Mouse (Mus musculus) kidney, embryonic 15.5 days (tissue): ENCODE data around the gene Hist1h3b. TPM values are rescaled to one million over a fixed set of nuclear protein-coding genes. Genes with fewer than 3 reads are reported as not detected.

Experiments
- ATAC-seq: fragments of 200-750 bp; cut with Nextera tagmentation; replicated peaks from 2 replicates; pipeline ENCODE4 v1.8.0; 2017; ENCODE audit warnings: moderate TSS enrichment; ENCODE audit not compliant: low FRiP score
- H3K27ac ChIP-seq: fragments of 300-500 bp; sonication (generic); 2 replicates; pipeline ENCODE4 v1.5.1; 2015; ENCODE audit warnings: mild to moderate bottlenecking, inconsistent platforms
- H3K27me3 ChIP-seq: fragments of 300-500 bp; sonication (generic); 2 replicates; pipeline ENCODE4 v1.6.1; 2015; ENCODE audit warnings: inconsistent platforms
- H3K36me3 ChIP-seq: fragments of 300-500 bp; sonication (generic); 2 replicates; pipeline ENCODE4 v1.6.1; 2015; ENCODE audit warnings: inconsistent platforms
- H3K4me1 ChIP-seq: fragments of 300-500 bp; sonication (generic); 2 replicates; pipeline ENCODE4 v1.6.1; 2015; ENCODE audit warnings: inconsistent platforms
- H3K4me2 ChIP-seq: fragments of 300-500 bp; sonication (generic); 2 replicates; pipeline ENCODE4 v1.6.1; 2015; ENCODE audit warnings: moderate library complexity, mild to moderate bottlenecking, inconsistent platforms
- H3K4me3 ChIP-seq: fragments of 300-500 bp; sonication (generic); replicated peaks from 2 replicates; pipeline ENCODE4 v1.5.1; 2015; ENCODE audit warnings: mild to moderate bottlenecking, inconsistent platforms
- H3K9ac ChIP-seq: fragments of 300-500 bp; sonication (generic); 2 replicates; pipeline ENCODE4 v1.6.1; 2015; ENCODE audit warnings: mild to moderate bottlenecking, inconsistent platforms
- H3K9me3 ChIP-seq: fragments of 300-500 bp; sonication (generic); replicated peaks from 2 replicates; pipeline ENCODE4 v1.6.1; 2016; ENCODE audit warnings: inconsistent platforms
- WGBS: fragments of 180-500 bp; shearing (Covaris S2); methylation state at CpG from one replicate; pipeline ENCODE4 v1.1.7; 2015; ENCODE audit warnings: mixed read lengths; 5-methylcytosine and 5-hydroxymethylcytosine counted together
- polyA plus RNA-seq: library from polyadenylated mRNA; unstranded; fragments of >200 nt; fragmentation: Nextera tagmentation; extraction: Ambion mirVana; gene quantifications from 2 replicates; pipeline ENCODE4 v1.2.1, GENCODE M21; 2015

Gene Hist1h3b
- polyA plus RNA-seq, 1 experiment from 2014 or later: 11.3 TPM

DNA sequence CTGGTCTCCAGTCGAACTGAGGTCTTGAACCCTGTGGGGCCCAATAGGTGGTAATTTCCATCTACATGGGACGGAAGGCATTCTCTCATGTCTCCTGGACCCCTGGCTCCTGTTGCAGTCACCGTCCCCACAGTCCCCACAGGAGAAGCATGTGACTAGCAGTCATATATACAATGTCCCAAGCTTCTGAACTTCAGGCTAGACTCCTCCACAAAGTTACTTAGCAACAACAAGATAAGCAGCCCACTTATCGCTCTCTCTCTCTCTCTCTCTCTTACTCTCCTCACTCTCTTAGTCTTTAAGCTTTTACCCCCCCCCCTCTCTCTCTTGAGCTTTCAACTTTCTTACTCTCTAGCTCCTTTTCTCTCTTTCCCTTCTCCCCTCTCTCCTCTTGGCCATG is 27.8 kb upstream of the Hist1h3b start:
- Histone ChIP-seq H3K27me3 (no peaks in the 10 kb centered on the region), H3K36me3 (no peaks in the 10 kb centered on the region), H3K4me3 (no peak overlapping the region), H3K9ac (no peak overlapping the region), H3K9me3 (no peaks in the 10 kb centered on the region), H3K4me2 (no peak overlapping the region), H3K27ac (no peak overlapping the region), H3K4me1 (no peaks in the 10 kb centered on the region)
- ATAC-seq: no peak
- WGBS: 71% methylated on average over 4 of the region's 4 CpGs

DNA sequence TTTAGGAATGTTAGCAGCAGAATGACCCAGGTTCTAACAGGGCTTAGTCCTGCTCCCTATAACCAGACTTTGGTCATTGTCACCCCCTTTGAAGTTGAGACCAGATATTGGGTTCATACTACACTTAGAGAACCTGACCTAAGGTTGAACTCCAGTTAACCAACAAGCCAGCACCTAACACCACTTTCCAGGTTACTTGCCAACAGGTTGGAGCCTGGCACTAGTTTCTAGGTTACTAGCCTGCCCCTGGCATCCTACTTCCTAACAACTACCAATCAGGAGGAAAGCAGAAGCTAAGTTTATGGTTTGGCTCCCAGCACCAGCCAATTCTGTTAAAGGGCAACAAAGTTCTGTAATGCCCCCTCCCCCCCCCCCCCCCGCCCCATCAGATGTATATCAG is 26.9 kb upstream of the Hist1h3b start:
- Histone ChIP-seq H3K9me3 (no peaks in the 10 kb centered on the region), H3K9ac (no peak overlapping the region), H3K4me2 (no peak overlapping the region), H3K4me3 (no peak overlapping the region), H3K36me3 (no peaks in the 10 kb centered on the region), H3K27me3 (no peaks in the 10 kb centered on the region), H3K4me1 (no peaks in the 10 kb centered on the region), H3K27ac (no peak overlapping the region)
- no peak for ATAC-seq
- no CpG with 5 or more reads among the region's 1 CpGs for WGBS

- no peak for ATAC-seq
- no peaks in the 10 kb centered on the region for H3K9me3 ChIP-seq
- no peak overlapping the region for H3K27ac ChIP-seq
- H3K36me3 ChIP-seq: no peaks in the 10 kb centered on the region
- H3K4me3 ChIP-seq: no peak overlapping the region
- H3K27me3 ChIP-seq: no peaks in the 10 kb centered on the region
- H3K9ac ChIP-seq: no peak overlapping the region
- H3K4me1 ChIP-seq: peaks cover 4% of the 10 kb centered on the region; the same call in 1 of the 2 replicates
- H3K4me2 ChIP-seq: no peak overlapping the region
- WGBS: 91% methylated on average over 18 of the region's 18 CpGs
Measured at GRCm38 (mm10) chr13:23728472-23729191, 23.4 kb upstream of the Hist1h3b start.

DNA sequence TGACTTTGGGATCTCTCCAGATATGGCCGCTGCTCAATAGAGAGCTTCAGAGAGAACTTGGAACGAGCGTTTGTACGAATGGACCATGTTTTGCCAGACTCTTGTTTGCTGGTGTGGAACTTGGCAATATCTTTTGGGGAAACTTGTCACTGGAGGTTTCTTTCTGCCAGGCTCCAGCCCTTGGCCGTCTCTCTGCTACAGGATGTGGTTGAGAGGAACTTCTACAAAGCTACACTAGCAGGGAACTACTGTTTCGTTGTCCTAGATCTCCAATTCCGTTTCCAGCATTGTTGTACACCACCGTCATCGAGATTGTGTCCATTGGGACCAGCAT is 22.9 kb upstream of the Hist1h3b start:
- Histone ChIP-seq H3K9me3 (no peaks in the 10 kb centered on the region), H3K36me3 (no peaks in the 10 kb centered on the region), H3K9ac (no peak overlapping the region), H3K4me1 (peaks cover 4% of the 10 kb centered on the region; the same call in 1 of the 2 replicates), H3K4me2 (no peak overlapping the region), H3K4me3 (no peak overlapping the region), H3K27me3 (no peaks in the 10 kb centered on the region), H3K27ac (no peak overlapping the region)
- WGBS: 91% methylated on average over 9 of the region's 9 CpGs
- no peak for ATAC-seq

DNA sequence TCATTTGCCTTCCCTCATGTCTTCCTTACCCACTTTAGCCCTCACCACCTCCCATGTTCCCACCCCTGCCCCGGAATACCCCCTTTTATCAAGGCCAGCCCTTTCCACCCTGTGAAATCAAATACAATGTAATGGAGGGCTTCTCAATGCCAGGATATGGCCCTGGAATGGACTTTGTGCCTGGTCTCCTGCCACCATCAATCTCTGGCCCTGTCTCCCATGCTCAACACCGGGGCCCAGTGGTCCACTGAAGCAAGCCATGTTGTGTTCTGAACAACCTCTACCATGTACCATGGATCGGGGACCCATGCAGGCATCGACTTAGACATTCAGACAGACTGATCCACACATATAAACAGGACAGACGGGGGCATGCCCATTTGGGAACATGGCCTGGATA is 22.4 kb upstream of the Hist1h3b start:
- WGBS: 97% methylated on average over 5 of the region's 5 CpGs
- Histone ChIP-seq H3K9me3 (no peaks in the 10 kb centered on the region), H3K9ac (no peak overlapping the region), H3K27ac (no peak overlapping the region), H3K27me3 (no peaks in the 10 kb centered on the region), H3K36me3 (no peaks in the 10 kb centered on the region), H3K4me2 (no peak overlapping the region), H3K4me1 (peaks cover 4% of the 10 kb centered on the region; the same call in 1 of the 2 replicates), H3K4me3 (no peak overlapping the region)
- no peak for ATAC-seq

DNA sequence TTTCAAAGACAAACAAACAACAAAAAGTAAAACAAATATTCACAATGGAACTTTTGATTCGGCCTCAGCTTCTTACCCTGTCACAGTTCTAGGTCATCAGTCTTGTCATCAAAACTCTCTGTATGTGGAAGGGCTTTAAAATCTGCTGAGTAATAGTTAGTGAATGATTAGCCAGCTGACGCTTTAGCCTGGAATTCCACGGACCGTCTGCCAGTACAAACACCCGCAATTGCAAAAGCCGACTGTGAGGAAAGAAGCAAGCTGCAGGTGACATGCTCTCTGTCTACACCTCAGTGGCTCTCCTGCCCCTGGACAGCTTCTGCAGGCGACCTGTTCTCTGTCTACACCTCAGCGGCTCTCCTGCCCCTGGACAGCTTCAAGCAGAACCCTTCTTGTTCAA is 21.6 kb upstream of the Hist1h3b start:
- Histone ChIP-seq H3K4me3 (no peak overlapping the region), H3K27ac (no peak overlapping the region), H3K36me3 (no peaks in the 10 kb centered on the region), H3K9me3 (no peaks in the 10 kb centered on the region), H3K4me1 (peaks cover 4% of the 10 kb centered on the region; the same call in 1 of the 2 replicates), H3K27me3 (no peaks in the 10 kb centered on the region), H3K9ac (no peak overlapping the region), H3K4me2 (no peak overlapping the region)
- 24% methylated on average over 8 of the region's 8 CpGs for WGBS
- 0 out of 2 replicates have a peak, but pooled peaks have one; percentile 56 for ATAC-seq

DNA sequence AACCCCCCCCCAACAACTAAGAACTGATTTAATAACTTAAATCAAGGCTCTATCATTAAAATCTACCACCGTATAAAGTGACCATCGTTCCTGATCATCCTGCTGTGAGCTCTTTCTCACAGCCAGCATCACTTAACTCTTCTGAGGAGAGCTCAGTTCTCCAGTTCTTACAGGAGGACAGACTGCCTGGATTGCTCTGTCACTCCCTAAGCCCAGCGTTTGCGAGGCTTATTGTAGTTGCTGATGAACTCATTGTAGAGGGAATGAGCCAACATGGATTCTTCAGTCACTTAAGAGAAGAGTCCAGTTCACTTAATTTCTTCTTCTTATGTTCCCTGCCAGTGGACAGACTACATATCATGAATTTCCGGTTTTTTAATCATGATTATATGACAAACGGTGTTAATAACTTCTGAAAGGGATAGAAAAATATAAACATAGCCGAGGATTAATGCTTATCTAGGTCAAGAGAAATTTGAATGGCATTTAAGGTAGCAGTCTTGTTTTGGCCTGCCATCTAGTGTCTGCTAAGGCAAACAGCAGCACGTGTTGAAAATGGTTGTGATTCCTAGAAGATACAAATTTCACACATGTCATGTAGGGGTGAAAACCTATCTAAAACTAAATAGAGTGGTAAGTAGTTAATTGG is 19.8 kb upstream of the Hist1h3b start:
- Histone ChIP-seq H3K4me1 (peaks cover 4% of the 10 kb centered on the region; the same call in 1 of the 2 replicates), H3K27me3 (no peaks in the 10 kb centered on the region), H3K4me3 (no peak overlapping the region), H3K27ac (no peak overlapping the region), H3K4me2 (no peak overlapping the region), H3K36me3 (no peaks in the 10 kb centered on the region), H3K9ac (no peak overlapping the region), H3K9me3 (no peaks in the 10 kb centered on the region)
- WGBS: 25% methylated on average over 8 of the region's 8 CpGs
- ATAC-seq: no peak

DNA sequence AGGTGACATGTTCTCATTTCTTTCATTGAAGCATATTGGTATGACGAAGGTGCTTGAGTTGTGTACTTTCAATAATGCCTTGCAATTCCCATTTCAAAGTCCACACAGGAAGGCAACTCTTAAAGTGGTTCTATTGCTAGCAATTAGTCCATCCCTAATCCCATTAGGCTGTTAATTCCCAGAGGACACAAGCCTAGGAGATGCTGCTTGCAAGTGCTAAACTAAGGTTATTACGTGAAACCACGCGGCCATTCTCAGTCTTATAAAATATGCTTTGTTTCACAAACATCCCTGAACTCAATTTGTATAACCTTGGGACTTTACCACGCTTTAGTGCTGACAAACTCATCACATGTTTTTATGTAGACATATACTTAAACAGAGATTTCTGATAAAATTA is 15.0 kb upstream of the Hist1h3b start:
- H3K4me1 ChIP-seq: peaks cover 16% of the 10 kb centered on the region
- no peak overlapping the region for H3K9ac ChIP-seq
- no peaks in the 10 kb centered on the region for H3K27me3 ChIP-seq
- no peak overlapping the region for H3K4me3 ChIP-seq
- ATAC-seq: no peak
- no peaks in the 10 kb centered on the region for H3K36me3 ChIP-seq
- no peaks in the 10 kb centered on the region for H3K9me3 ChIP-seq
- H3K27ac ChIP-seq: no peak overlapping the region
- 80% methylated on average over 5 of the region's 5 CpGs for WGBS
- no peak overlapping the region for H3K4me2 ChIP-seq

- H3K4me2 ChIP-seq: peak overlapping the region; percentile 89
- peak overlapping the region; percentile 100 for H3K27ac ChIP-seq
- no peaks in the 10 kb centered on the region for H3K36me3 ChIP-seq
- no peak for ATAC-seq
- H3K9ac ChIP-seq: 0 out of 2 replicates have a peak overlapping the region, but pooled peaks have one; percentile 80
- no peaks in the 10 kb centered on the region for H3K27me3 ChIP-seq
- 20% methylated on average over 4 of the region's 4 CpGs for WGBS
- H3K4me3 ChIP-seq: peak overlapping the region; percentile 61
- H3K4me1 ChIP-seq: peaks cover 16% of the 10 kb centered on the region
- H3K9me3 ChIP-seq: no peaks in the 10 kb centered on the region
Measured at GRCm38 (mm10) chr13:23738041-23738440, 14.0 kb upstream of the Hist1h3b start.

DNA sequence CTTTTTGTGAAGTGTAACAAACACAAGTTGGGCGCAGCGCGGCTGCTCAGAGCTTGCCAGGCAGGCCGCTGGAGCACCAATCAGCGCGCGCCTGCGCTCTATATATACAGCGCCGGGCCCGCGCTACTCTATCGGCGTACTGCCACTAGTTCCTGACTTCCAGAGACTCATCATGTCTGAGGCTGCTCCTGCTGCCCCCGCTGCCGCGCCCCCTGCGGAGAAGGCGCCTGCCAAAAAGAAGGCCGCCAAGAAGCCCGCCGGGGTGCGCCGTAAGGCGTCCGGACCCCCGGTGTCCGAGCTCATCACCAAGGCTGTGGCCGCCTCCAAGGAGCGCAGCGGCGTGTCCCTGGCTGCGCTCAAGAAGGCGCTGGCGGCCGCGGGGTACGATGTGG is 13.4 kb upstream of the Hist1h3b start, which contains the start of gene Hist1h1c:
Gene Hist1h1c, plus strand, starts transcription at position 132 of the 392 bp plus-strand sequence.
- Histone ChIP-seq H3K9me3 (no peaks in the 10 kb centered on the region), H3K27ac (peak within 1 kb of the TSS; percentile 100), H3K4me3 (peak within 1 kb of the TSS; percentile 61), H3K4me1 (peaks cover 16% of the 10 kb centered on the region), H3K27me3 (no peaks in the 10 kb centered on the region), H3K9ac (peak within 1 kb of the TSS; percentile 80), H3K36me3 (no peaks in the 10 kb centered on the region), H3K4me2 (peak within 1 kb of the TSS; percentile 89)
- under 1% methylated on average over 38 of the region's 38 CpGs for WGBS
- peak; percentile 93 for ATAC-seq

- 0% methylated on average over 39 of the region's 39 CpGs for whole genome bisulfite sequencing
- H3K9me3 ChIP-seq: no peaks in the 10 kb centered on the region
- ATAC-seq: peak; percentile 95
Measured at GRCm38 (mm10) chr13:23739069-23739921, 12.8 kb upstream of the Hist1h3b start.

GRCm38 (mm10) chr13:23739922-23740252 is 12.2 kb upstream of the Hist1h3b start:
- Histone ChIP-seq H3K4me3 (peak overlapping the region; percentile 61), H3K4me1 (peaks cover 19% of the 10 kb centered on the region), H3K9me3 (no peaks in the 10 kb centered on the region), H3K9ac (peak overlapping the region; percentile 80), H3K4me2 (peak overlapping the region; percentile 89), H3K27me3 (no peaks in the 10 kb centered on the region), H3K36me3 (no peaks in the 10 kb centered on the region), H3K27ac (peak overlapping the region; percentile 100)
- WGBS: under 1% methylated on average over 14 of the region's 14 CpGs
- ATAC-seq: no peak

More at GRCm38 (mm10) chr13:23739069-23739921, 12.8 kb upstream of the Hist1h3b start:
- Histone ChIP-seq H3K4me1 (peaks cover 19% of the 10 kb centered on the region), H3K4me2 (peak overlapping the region; percentile 89), H3K4me3 (peak overlapping the region; percentile 61), H3K36me3 (no peaks in the 10 kb centered on the region), H3K27ac (peak overlapping the region; percentile 100), H3K27me3 (no peaks in the 10 kb centered on the region), H3K9ac (peak overlapping the region; percentile 80)
